Mouse (Mus musculus) spleen, adult 2 months (tissue): ENCODE results near the gene Nmi. TPM values are rescaled to one million over a fixed set of nuclear protein-coding genes. Genes with fewer than 3 reads are reported as not detected.

Experiments used
- DNase-seq, 2 experiments: peaks; one replicate each; pipeline versions ENCODE4 v3.0.0 to v3.0.0-alpha.2; 2012 to 2021; ENCODE audit warnings: low spot score in 2 of 2, low read depth in 1 of 2
- H3K27ac ChIP-seq: fragments of 200-500 bp; 2 replicates; pipeline ENCODE4 v1.5.1; 2012; ENCODE audit warnings: low read length, inconsistent platforms; ENCODE audit not compliant: insufficient read depth
- H3K27me3 ChIP-seq: fragments of 200-500 bp; 2 replicates; pipeline ENCODE4 v1.6.1; 2012; ENCODE audit warnings: mild to moderate bottlenecking, moderate library complexity, low read length, inconsistent platforms; ENCODE audit not compliant: control insufficient read depth, insufficient read depth
- H3K36me3 ChIP-seq: fragments of 200-500 bp; 2 replicates; pipeline ENCODE4 v1.6.1; 2012; ENCODE audit warnings: mild to moderate bottlenecking, low read length, inconsistent platforms; ENCODE audit not compliant: control insufficient read depth, insufficient read depth
- H3K4me1 ChIP-seq: fragments of 200-500 bp; 2 replicates; pipeline ENCODE4 v1.6.1; 2011; ENCODE audit warnings: inconsistent platforms; ENCODE audit not compliant: control insufficient read depth, insufficient read depth, insufficient read length
- H3K4me3 ChIP-seq: fragments of 200-500 bp; 2 replicates; pipeline ENCODE4 v1.5.1; 2011; ENCODE audit warnings: mild to moderate bottlenecking, inconsistent platforms; ENCODE audit not compliant: insufficient read depth, insufficient read length; ENCODE audit errors: extremely low read depth
- CTCF ChIP-seq: fragments of 200-500 bp; IDR thresholded peaks from 2 replicates; pipeline ENCODE4 v1.5.1; 2011; ENCODE audit warnings: mild to moderate bottlenecking, inconsistent platforms; ENCODE audit not compliant: insufficient read depth, insufficient read length, insufficient replicate concordance; ENCODE audit errors: extremely low read depth
- POLR2A ChIP-seq: fragments of 200-500 bp; IDR thresholded peaks from 2 replicates; pipeline ENCODE4 v1.6.1; 2011; ENCODE audit warnings: low read depth, low read length, inconsistent platforms
- WGBS: fragments of 180-500 bp; shearing (Covaris S2); methylation state at CpG from one replicate; pipeline ENCODE4 v1.1.7; 2018; 5-methylcytosine and 5-hydroxymethylcytosine counted together
- polyA plus RNA-seq: library from polyadenylated mRNA; depleted of rRNA; stranded (reverse); fragments of >200 nt; gene quantifications from 2 replicates; pipeline ENCODE4 v1.2.3, GENCODE M21; 2012; rRNA removed

The Nmi gene
- polyA plus RNA-seq, 1 experiment, result 2.7 TPM

- Histone ChIP-seq H3K4me1 (no peaks in the 10 kb centered on the region), H3K27me3 (no peaks in the 10 kb centered on the region), H3K27ac (no peak overlapping the region), H3K36me3 (no peaks in the 10 kb centered on the region), H3K4me3 (no peak overlapping the region)
- WGBS, result 23% methylated on average over 4 of the region's 4 CpGs
- DNase-seq, result no peak
- TF ChIP-seq CTCF, result no peak
- TF ChIP-seq POLR2A, result no peak
These were observed 65.7 kb downstream of the Nmi start for GRCm38 (mm10) chr2:51907538-51908110.

GRCm38 (mm10) chr2:51905637-51906036 is 67.7 kb downstream of the Nmi start:
- WGBS, result 94% methylated on average over 8 of the region's 8 CpGs
- Histone ChIP-seq H3K4me3 (no peak overlapping the region), H3K4me1 (no peaks in the 10 kb centered on the region), H3K27ac (no peak overlapping the region), H3K27me3 (no peaks in the 10 kb centered on the region), H3K36me3 (no peaks in the 10 kb centered on the region)
- TF ChIP-seq CTCF, result no peak
- TF ChIP-seq POLR2A, result no peak
- DNase-seq, result no peak

Other genes starting within 250 kb of the Nmi start
- gene Rbm43, start 38.3 kb downstream of the Nmi start, polyA plus RNA-seq, result 11.3 and 16.7 TPM in 2 replicates
- gene Tnfaip6, start 64.5 kb upstream of the Nmi start, polyA plus RNA-seq, result 0.07 TPM in 1 of 2 replicates, not detected in the other
- 0.85 and 0.86 TPM in 2 replicates for gene Rif1, start 99.3 kb upstream of the Nmi start, polyA plus RNA-seq